Mouse (Mus musculus): ENCODE data around the gene Coq9. TPM values are rescaled to one million over a fixed set of nuclear protein-coding genes. Genes with fewer than 3 reads are reported as not detected.

Gene Coq9
- polyA plus RNA-seq, 1 experiment from 2014 or later = 61.8 TPM

GRCm38 (mm10) chr8:94807506-94807905 lies 30.6 kb upstream of the Coq9 start:
- H3K27me3 ChIP-seq = 0 out of 2 replicates have a peak, but pooled peaks cover 4% of the 10 kb centered on the region
- H3K4me3 ChIP-seq = no peak overlapping the region
- no peak overlapping the region for H3K27ac ChIP-seq
- no peak overlapping the region for H3K9ac ChIP-seq
- H3K4me2 ChIP-seq (replicated peaks) = no peak overlapping the region
- WGBS = 60% methylated on average over 7 of the region's 7 CpGs
- H3K36me3 ChIP-seq = no peaks in the 10 kb centered on the region
- no peaks in the 10 kb centered on the region; the same call in 1 of the 2 replicates for H3K4me1 ChIP-seq
- ATAC-seq (ENCODE audit: insufficient number of reproducible peaks, insufficient read depth, low FRiP score, low TSS enrichment) = no peak
- no peaks in the 10 kb centered on the region for H3K9me3 ChIP-seq

DNA sequence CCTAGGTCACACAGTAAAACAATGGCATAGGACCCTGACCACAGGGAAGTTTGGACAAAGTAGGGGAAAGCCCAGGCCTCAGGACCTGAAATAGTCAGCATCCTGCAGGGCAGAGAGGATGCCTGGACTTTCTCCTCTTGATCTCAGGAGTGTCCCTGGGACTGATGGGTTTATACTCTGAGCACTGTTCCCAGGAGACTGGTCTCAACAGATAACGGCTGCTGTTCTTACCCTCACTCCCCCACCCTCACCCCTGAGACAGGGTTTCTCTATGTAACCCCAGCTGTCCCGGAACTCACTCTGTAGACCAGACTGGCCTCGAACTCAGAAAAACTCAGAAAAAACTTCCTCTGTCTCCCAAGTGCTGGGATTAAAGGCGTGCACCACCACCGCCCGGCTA lies 29.7 kb upstream of the Coq9 start:
- Histone ChIP-seq H3K9me3 (no peaks in the 10 kb centered on the region), H3K27ac (no peak overlapping the region), H3K9ac (no peak overlapping the region), H3K36me3 (no peaks in the 10 kb centered on the region), H3K27me3 (0 out of 2 replicates have a peak, but pooled peaks cover 4% of the 10 kb centered on the region), H3K4me3 (no peak overlapping the region), H3K4me2 (replicated peaks) (no peak overlapping the region), H3K4me1 (no peaks in the 10 kb centered on the region; the same call in 1 of the 2 replicates)
- ATAC-seq (ENCODE audit: insufficient number of reproducible peaks, insufficient read depth, low FRiP score, low TSS enrichment) = no peak
- 80% methylated on average over 6 of the region's 6 CpGs for WGBS

- no peak for ATAC-seq (ENCODE audit: insufficient number of reproducible peaks, insufficient read depth, low FRiP score, low TSS enrichment)
- 68% methylated on average over 3 of the region's 3 CpGs for WGBS
- H3K27me3 ChIP-seq = no peaks in the 10 kb centered on the region
Observed at GRCm38 (mm10) chr8:94810153-94810552, 28.0 kb upstream of the Coq9 start, which contains the start of gene Ccl17. Gene Ccl17, plus strand, starts transcription at chr8:94810453.

DNA sequence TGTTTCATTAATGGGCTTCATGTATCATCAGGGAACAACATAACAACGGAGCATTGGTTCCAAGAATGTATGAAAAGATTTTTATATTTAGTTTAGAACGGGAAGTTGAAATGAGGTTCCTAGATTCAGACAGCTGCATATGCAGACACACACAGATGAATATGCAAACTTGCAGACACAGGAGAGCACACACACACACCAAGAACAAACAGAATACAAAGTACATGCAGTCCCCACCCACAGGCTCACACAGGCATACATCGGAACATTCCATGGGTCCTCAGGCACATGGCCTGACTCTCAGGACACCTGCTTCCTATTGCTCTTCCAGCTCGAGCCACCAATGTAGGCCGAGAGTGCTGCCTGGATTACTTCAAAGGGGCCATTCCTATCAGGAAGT lies 27.3 kb upstream of the Coq9 start:
- no peaks in the 10 kb centered on the region; the same call in 1 of the 2 replicates for H3K4me1 ChIP-seq
- H3K4me2 ChIP-seq (replicated peaks) = no peak overlapping the region
- no peak overlapping the region for H3K9ac ChIP-seq
- no peak for ATAC-seq (ENCODE audit: insufficient number of reproducible peaks, insufficient read depth, low FRiP score, low TSS enrichment)
- H3K4me3 ChIP-seq = no peak overlapping the region
- no peaks in the 10 kb centered on the region for H3K9me3 ChIP-seq
- no peaks in the 10 kb centered on the region for H3K36me3 ChIP-seq
- WGBS = 71% methylated on average over 5 of the region's 5 CpGs
- H3K27me3 ChIP-seq = no peaks in the 10 kb centered on the region
- H3K27ac ChIP-seq = no peak overlapping the region

More at GRCm38 (mm10) chr8:94810153-94810552, 28.0 kb upstream of the Coq9 start, which contains the start of gene Ccl17:
- Histone ChIP-seq H3K4me3 (no peak within 1 kb of the TSS), H3K27ac (no peak within 1 kb of the TSS), H3K9me3 (no peaks in the 10 kb centered on the region), H3K4me1 (no peaks in the 10 kb centered on the region; the same call in 1 of the 2 replicates), H3K4me2 (replicated peaks) (no peak within 1 kb of the TSS), H3K36me3 (no peaks in the 10 kb centered on the region), H3K9ac (no peak within 1 kb of the TSS)

- Histone ChIP-seq H3K9ac (no peak overlapping the region), H3K4me3 (no peak overlapping the region), H3K27ac (no peak overlapping the region), H3K27me3 (no peaks in the 10 kb centered on the region), H3K4me2 (replicated peaks) (no peak overlapping the region), H3K4me1 (no peaks in the 10 kb centered on the region; the same call in 1 of the 2 replicates), H3K36me3 (no peaks in the 10 kb centered on the region), H3K9me3 (no peaks in the 10 kb centered on the region)
- no peak for ATAC-seq (ENCODE audit: insufficient number of reproducible peaks, insufficient read depth, low FRiP score, low TSS enrichment)
- WGBS = 72% methylated on average over 6 of the region's 6 CpGs
Observed at GRCm38 (mm10) chr8:94811654-94812053, 26.5 kb upstream of the Coq9 start.

DNA sequence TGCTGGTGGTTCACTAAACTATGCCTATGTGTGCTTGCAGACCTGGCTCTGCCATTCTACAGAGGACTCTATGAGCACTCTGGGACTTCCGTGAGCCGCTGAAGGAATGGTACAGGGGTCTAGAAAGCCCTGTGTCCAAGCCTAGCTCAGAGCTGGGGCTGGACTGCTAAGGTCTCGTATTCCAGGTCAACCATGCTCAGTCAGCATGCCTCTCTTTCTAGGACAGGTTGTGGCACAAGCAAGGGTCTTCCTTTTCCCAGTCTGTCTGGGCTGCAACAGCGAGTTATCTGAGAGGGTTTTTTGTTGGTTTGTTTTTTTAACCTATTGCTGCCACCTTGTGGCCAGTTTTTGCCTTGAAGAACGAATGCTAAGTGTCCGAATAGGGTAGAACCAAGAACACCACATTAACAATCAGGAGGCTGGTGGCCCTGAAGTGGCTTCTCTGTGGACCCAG lies 25.4 kb upstream of the Coq9 start:
- H3K4me1 ChIP-seq = no peaks in the 10 kb centered on the region; the same call in 1 of the 2 replicates
- H3K9ac ChIP-seq = 0 out of 2 replicates have a peak overlapping the region, but pooled peaks have one; percentile 19
- H3K36me3 ChIP-seq = no peaks in the 10 kb centered on the region
- H3K9me3 ChIP-seq = no peaks in the 10 kb centered on the region
- H3K4me2 ChIP-seq (replicated peaks) = peak overlapping the region; percentile 16; the same call in 1 of the 2 replicates
- no peaks in the 10 kb centered on the region for H3K27me3 ChIP-seq
- H3K27ac ChIP-seq = no peak overlapping the region
- H3K4me3 ChIP-seq = no peak overlapping the region
- 29% methylated on average over 6 of the region's 6 CpGs for WGBS
- no peak for ATAC-seq (ENCODE audit: insufficient number of reproducible peaks, insufficient read depth, low FRiP score, low TSS enrichment)

DNA sequence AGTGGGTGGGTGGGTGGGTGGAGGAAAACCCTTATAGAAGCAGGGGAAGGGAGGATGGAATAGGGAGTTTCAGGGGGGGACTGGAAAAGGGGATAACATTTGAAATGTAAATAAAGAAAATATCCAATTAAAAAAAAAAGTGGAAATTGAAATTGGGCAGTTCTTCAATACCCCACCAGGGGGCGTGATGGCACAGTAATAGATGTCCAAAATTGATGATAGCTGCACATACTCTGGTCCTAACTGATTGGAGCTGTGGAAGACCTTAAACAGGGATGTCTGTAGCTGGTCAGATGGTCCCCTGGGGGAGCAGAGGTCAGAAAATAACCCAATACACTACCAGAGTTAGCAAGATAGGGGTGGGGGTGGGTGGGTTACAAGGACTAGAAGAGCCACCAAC lies 23.6 kb upstream of the Coq9 start:
- no peaks in the 10 kb centered on the region; the same call in 1 of the 2 replicates for H3K4me1 ChIP-seq
- no peak for ATAC-seq (ENCODE audit: insufficient number of reproducible peaks, insufficient read depth, low FRiP score, low TSS enrichment)
- H3K4me3 ChIP-seq = no peak overlapping the region
- H3K9ac ChIP-seq = no peak overlapping the region
- no peaks in the 10 kb centered on the region for H3K9me3 ChIP-seq
- H3K27ac ChIP-seq = no peak overlapping the region
- WGBS = 6% methylated on average over 1 of the region's 1 CpGs
- H3K27me3 ChIP-seq = no peaks in the 10 kb centered on the region
- no peaks in the 10 kb centered on the region for H3K36me3 ChIP-seq
- no peak overlapping the region for H3K4me2 ChIP-seq (replicated peaks)

GRCm38 (mm10) chr8:94817933-94818332 lies 20.2 kb upstream of the Coq9 start:
- no peak for ATAC-seq (ENCODE audit: insufficient number of reproducible peaks, insufficient read depth, low FRiP score, low TSS enrichment)
- no peaks in the 10 kb centered on the region for H3K27me3 ChIP-seq
- no peak overlapping the region for H3K4me2 ChIP-seq (replicated peaks)
- H3K4me3 ChIP-seq = no peak overlapping the region
- peaks cover 20% of the 10 kb centered on the region for H3K36me3 ChIP-seq
- no peak overlapping the region for H3K9ac ChIP-seq
- no peaks in the 10 kb centered on the region for H3K4me1 ChIP-seq
- no peaks in the 10 kb centered on the region for H3K9me3 ChIP-seq
- no peak overlapping the region for H3K27ac ChIP-seq
- 91% methylated on average over 11 of the region's 11 CpGs for WGBS

DNA sequence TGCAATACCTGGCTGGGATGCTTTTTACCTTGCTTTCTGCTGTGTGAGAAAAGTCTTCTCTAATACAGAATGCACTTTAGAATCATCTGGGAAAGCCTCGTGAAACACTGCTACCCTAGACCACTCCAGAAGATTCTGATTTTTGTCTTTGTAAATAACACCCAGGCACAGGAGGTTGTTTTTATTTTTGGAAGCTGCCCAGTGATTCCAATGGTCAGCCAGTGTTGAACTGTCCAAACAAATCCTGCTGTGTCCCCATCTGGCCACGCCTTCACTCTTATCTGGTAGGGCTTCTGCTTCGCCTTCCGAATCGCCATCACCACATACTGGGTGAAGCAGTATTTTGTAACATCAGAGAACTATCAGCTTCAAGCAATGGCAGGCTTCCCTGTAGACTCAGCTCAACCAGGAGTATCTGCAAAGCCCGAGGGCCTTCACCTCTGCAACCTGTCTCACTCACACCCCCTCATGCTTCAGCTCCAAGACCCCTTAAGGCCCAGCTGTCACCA lies 18.4 kb upstream of the Coq9 start:
- Histone ChIP-seq H3K4me1 (no peaks in the 10 kb centered on the region), H3K9ac (no peak overlapping the region), H3K27me3 (no peaks in the 10 kb centered on the region), H3K4me2 (replicated peaks) (no peak overlapping the region), H3K4me3 (no peak overlapping the region), H3K9me3 (no peaks in the 10 kb centered on the region), H3K36me3 (peaks cover 32% of the 10 kb centered on the region), H3K27ac (no peak overlapping the region)
- no peak for ATAC-seq (ENCODE audit: insufficient number of reproducible peaks, insufficient read depth, low FRiP score, low TSS enrichment)
- 81% methylated on average over 6 of the region's 6 CpGs for WGBS

DNA sequence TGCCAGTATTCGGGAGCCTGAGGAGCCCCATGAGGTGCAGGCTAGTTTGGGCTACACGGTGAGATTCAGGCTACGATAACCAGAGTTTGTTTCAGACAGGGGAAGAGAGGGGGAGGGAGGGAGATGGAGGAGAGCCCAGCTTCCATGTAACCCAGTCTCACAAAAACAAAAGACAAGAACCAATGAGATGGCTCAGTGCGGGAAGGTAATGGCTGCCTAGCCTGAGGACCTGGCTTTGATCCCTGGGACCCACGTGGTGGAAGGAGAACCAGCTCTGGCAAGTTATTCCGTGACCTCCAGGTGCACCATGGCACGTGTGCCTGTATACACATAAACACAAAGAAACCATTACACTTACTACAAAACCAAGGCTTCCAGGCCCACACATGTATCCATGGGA lies 17.6 kb upstream of the Coq9 start:
- Histone ChIP-seq H3K36me3 (peaks cover 39% of the 10 kb centered on the region), H3K4me3 (no peak overlapping the region), H3K27me3 (no peaks in the 10 kb centered on the region), H3K27ac (no peak overlapping the region), H3K9me3 (no peaks in the 10 kb centered on the region), H3K4me2 (replicated peaks) (no peak overlapping the region), H3K4me1 (no peaks in the 10 kb centered on the region), H3K9ac (no peak overlapping the region)
- ATAC-seq (ENCODE audit: insufficient number of reproducible peaks, insufficient read depth, low FRiP score, low TSS enrichment) = no peak
- WGBS = 74% methylated on average over 7 of the region's 7 CpGs

DNA sequence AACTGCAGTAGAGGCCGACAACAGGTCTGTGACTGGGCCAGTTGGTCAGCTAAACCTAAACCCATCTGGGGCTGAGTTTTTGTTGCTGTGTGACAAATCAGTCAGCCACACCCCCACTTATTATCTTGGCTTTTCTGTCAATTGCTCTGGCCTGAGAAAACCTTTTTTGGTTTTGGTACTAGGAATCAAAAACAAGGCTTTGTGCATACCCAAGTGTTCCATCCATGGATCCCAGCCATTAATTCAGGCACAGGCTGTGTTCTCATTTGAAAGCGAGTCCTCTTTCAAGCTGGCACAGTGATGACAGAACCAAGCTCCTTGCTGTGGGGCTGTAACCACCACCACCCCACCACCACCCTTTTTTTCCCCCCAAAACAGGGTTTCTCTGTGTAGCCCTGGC lies 16.7 kb upstream of the Coq9 start:
- WGBS = 92% methylated on average over 2 of the region's 2 CpGs
- no peak for ATAC-seq (ENCODE audit: insufficient number of reproducible peaks, insufficient read depth, low FRiP score, low TSS enrichment)

GRCm38 (mm10) chr8:94822637-94823560 lies 15.2 kb upstream of the Coq9 start:
- ATAC-seq (ENCODE audit: insufficient number of reproducible peaks, insufficient read depth, low FRiP score, low TSS enrichment) = 0 out of 2 replicates have a peak, but pooled peaks have one; percentile 39
- Histone ChIP-seq H3K4me1 (no peaks in the 10 kb centered on the region), H3K27ac (no peak overlapping the region), H3K4me3 (no peak overlapping the region), H3K9me3 (no peaks in the 10 kb centered on the region), H3K36me3 (peaks cover 55% of the 10 kb centered on the region), H3K27me3 (no peaks in the 10 kb centered on the region), H3K9ac (no peak overlapping the region), H3K4me2 (replicated peaks) (no peak overlapping the region)
- 80% methylated on average over 23 of the region's 23 CpGs for WGBS

More for the DNA sequence above, 16.7 kb upstream of the Coq9 start:
- no peak overlapping the region for H3K27ac ChIP-seq
- no peaks in the 10 kb centered on the region for H3K4me1 ChIP-seq
- H3K9ac ChIP-seq = no peak overlapping the region
- H3K9me3 ChIP-seq = no peaks in the 10 kb centered on the region
- no peak overlapping the region for H3K4me3 ChIP-seq
- no peaks in the 10 kb centered on the region for H3K27me3 ChIP-seq
- H3K36me3 ChIP-seq = peaks cover 43% of the 10 kb centered on the region
- no peak overlapping the region for H3K4me2 ChIP-seq (replicated peaks)

Data from embryonic facial prominence, embryonic 12.5 days (tissue).